Mouse (Mus musculus): ENCODE results near the gene Yipf4.
"Not testable (repeated sequence)": the region's sequence is repeated elsewhere in the genome, so short reads cannot be mapped to it uniquely, and the experiment has no call there.

DNA sequence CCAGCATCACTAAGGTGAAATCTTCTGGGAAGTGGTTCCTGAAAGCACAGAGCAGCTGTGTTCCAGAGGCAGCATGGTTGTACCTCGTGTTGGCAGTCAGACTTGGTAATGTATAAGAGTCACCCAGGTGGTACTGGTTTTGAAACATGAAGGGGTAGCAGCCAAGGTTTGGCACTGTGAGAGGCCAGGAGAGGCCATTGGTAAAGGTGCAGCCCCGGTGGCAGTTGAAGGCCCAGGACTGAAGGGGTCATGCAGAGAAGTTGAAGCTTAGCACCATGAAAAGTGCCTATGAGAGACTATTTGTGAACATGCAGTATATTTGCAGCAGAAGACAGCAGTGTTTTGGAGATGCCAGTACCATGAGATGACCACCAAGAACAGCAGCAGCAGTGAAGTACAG lies 21.3 kb upstream of the Yipf4 start:
- not testable (repeated sequence) for TF ChIP-seq CTCF (IDR thresholded peaks at IDR 0.05; ENCODE audit: extremely low read depth, insufficient read length, insufficient replicate concordance, low read depth, low read length); POLR2A (IDR thresholded peaks at IDR 0.05; ENCODE audit: low read depth, low read length)
